Mouse (Mus musculus) liver, adult 2 months (tissue): ENCODE data around the gene Ctdnep1.

Experiments used
- CTCF ChIP-seq: fragments of 200-500 bp; IDR thresholded peaks from 2 replicates; pipeline ENCODE4 v1.5.1; 2011; ENCODE audit warnings: low read depth, low read length, control low read depth
- POLR2A ChIP-seq: fragments of 200-500 bp; IDR thresholded peaks from 2 replicates; pipeline ENCODE4 v1.6.1; 2011; ENCODE audit warnings: low read length, control low read depth; ENCODE audit not compliant: insufficient read depth; ENCODE audit errors: extremely low read depth

DNA sequence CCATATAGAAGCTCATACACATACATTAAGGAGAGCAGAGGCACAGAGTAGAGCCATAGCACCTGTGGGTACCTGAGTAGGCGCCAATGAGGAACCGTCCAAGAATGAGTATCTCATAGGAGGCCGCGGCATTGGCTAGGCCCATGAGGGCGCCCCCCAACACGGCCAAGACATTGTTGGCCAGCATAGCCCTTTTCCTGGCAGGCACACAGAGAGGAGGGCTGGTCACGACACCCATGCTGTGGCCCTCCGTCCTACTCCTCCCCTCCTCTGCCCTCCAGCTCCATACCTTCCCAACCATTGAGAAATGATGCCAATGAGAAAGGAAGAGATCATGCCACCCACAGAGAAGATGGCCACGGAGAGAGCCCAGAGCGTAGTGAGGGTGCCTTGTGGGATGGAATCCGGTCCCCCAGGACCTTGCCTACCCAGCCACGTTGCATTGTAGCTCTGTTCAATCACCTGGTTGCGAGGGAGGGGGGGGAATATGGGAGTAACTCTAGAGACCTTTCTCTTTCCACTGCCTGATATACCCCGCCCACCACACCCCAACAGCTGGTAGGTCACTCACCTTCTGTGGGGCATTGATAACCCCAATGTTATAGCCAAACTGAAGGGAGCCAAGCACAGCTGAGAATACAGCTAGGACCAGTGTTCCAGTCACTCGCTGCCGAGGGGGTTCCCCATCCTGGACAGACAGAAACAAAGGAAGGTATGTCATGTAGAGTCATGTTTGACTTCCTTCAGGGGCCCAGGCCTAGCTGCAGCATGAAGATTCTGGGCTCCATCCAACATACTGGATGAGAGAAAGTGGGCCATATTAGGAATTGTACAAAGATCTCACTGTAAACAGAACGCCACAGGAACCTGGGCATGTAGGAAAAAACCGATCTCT is 34.7 kb upstream of the Ctdnep1 start:
- TF ChIP-seq POLR2A (no peak), CTCF (no peak)
